Mouse (Mus musculus) thymus, postnatal 25 days (tissue): Measurements from ENCODE around the gene Wdr90.
A peak's percentile ranks its signal among the peaks of the same experiment; 100 is the strongest.
"Not testable (repeated sequence)": the region's sequence is repeated elsewhere in the genome, so short reads cannot be mapped to it uniquely, and the experiment has no call there.

Experiments
- DNase-seq: peaks from one replicate; pipeline ENCODE4 v3.0.0; 2022

Gene Wdr90

DNA sequence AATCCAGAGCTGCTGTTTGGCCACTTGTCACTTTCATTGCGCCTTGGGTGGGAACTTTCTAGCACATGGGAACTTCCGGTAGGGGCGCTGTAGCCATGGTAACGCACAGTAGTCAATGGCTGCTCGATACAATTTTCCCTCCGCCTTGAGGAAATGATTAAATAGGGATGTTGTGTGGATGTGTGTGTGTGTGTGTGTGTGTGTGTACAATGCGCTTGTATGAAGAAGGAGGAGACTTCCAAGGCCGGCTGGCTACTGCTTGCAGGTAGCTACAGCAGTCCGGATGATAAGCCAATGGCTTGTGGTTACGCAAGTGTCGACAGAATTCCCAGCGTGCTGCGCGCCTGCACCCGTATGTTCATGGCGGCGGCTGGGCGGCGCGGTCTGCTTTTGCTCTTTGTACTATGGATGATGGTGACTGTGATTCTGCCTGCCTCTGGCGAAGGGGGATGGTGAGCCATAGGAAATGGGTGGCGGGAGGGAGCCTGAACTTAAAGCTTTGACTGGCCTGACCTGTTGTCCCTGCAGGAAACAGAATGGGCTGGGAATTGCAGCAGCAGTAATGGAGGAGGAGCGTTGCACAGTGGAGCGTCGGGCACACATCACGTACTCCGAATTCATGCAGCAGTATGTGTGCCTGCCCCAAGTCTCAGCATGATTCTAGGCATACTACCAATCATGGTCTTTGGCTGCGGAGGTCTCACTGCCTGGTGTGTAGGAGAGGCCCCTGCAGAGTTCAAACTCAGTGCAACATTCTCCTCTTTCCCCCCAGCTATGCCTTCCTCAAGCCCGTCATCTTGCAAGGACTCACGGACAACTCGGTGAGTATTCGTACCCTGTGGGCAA lies 32.4 kb downstream of the Wdr90 start, which contains the start of gene Jmjd8:
Gene Jmjd8, plus strand, starts transcription at position 156 of the 846 bp plus-strand sequence.
- DNase-seq = peak; percentile 78

DNA sequence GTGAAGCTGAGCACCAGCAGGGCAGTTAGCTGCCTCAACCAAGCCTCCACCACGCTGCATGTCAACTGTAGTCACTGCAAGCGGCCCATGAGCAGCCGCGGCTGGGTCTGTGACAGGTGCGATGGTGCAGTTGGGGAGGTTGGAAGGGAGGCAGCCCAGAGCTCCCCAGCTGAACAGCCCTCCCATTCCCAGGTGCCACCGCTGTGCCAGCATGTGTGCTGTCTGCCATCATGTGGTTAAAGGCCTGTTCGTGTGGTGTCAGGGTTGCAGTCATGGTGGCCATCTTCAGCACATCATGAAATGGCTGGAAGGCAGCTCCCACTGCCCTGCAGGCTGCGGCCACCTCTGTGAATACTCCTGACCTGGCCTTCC lies 33.1 kb downstream of the Wdr90 start:
- DNase-seq = peak; percentile 41

GRCm38 (mm10) chr17:25827546-25828222 lies 33.6 kb downstream of the Wdr90 start:
- no peak for DNase-seq

GRCm38 (mm10) chr17:25827011-25827410 lies 34.3 kb downstream of the Wdr90 start:
- no peak for DNase-seq

DNA sequence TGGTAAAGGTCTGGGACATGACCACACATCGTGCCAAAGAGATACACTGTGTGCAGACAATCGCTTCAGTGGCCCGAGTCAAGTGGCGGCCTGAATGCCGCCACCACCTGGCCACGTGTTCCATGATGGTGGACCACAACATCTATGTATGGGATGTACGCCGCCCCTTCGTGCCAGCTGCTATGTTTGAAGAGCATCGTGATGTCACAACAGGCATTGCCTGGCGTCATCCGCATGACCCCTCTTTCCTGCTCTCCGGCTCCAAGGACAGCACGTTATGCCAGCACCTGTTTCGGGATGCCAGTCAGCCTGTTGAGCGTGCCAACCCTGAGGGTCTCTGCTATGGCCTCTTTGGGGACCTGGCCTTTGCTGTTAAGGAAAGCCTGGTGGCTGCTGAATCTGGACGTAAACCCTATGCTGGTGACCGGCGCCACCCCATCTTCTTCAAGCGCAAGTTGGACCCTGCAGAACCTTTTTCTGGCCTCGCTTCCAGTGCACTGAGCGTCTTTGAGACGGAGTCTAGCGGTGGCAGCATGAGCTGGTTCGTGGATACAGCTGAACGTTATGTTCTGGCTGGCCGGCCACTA lies 35.2 kb downstream of the Wdr90 start:
- no peak for DNase-seq

DNA sequence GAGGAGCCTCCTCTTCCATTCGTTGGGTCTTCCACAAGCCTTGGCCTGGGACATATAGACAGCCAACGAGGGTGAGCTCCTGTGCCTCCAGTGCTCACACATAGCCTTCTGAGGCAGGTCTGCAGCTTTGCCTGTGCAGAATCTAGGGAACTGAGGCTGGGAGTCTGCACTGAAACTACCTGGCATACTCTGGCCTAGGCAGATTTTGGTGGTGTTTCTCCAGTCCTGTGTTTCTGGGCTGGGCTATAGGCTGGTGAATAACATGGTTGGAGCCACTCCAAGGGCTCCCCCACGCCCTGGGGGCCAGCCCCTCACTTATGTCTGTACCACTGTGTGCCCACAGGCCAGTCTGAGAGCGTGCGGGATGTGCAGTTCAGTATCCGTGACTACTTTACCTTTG lies 36.0 kb downstream of the Wdr90 start:
- DNase-seq = no peak

GRCm38 (mm10) chr17:25824362-25825142 lies 36.7 kb downstream of the Wdr90 start:
- no peak for DNase-seq

- DNase-seq = peak; percentile 83
Measured at GRCm38 (mm10) chr17:25823452-25823851, 37.8 kb downstream of the Wdr90 start, which contains the start of gene Wdr24. TSS of gene Wdr24 (plus strand) at chr17:25823627.

DNA sequence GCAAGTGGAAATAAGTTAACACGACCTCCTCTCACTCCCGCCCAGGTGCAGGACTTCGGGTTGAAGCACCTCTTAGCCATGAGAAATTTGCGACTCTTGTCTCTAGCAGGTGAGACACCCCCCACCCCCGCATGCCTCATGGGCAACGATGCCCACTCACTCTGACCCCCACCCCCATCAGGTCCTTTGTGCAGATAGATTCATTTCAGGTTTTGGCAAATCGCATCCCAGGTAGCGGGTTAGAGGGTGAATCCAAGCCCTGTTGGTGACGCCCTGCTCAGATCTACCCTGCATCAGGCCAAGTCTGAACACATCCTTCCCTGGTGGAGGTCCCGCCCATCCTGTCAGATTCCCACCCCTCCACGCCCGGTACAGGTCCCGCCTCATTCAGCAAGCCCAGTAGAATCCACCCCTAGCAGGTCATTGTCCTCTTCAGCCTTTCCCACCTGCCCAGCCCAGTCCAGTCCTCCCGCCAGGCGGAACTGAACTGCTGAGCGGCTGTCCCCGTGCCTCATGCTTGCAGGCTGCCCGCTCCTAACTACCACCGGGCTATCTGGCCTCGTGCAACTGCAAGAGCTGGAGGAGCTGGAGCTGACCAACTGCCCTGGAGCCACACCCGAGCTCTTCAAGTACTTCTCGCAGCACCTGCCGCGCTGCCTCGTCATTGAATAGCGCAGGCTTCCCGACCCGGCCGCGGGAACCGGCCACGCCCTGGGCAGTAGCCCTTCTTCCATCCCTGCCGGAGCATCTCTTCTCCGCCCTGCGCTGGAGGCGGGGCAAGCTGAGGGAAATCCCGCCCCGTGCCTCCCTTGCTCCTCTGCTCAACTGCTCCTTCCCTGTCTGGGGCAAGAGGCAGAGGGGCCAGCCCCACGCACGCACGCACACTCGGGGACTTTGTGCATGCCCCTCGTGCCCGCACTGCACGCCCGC lies 42.2 kb downstream of the Wdr90 start:
- DNase-seq = no peak

DNA sequence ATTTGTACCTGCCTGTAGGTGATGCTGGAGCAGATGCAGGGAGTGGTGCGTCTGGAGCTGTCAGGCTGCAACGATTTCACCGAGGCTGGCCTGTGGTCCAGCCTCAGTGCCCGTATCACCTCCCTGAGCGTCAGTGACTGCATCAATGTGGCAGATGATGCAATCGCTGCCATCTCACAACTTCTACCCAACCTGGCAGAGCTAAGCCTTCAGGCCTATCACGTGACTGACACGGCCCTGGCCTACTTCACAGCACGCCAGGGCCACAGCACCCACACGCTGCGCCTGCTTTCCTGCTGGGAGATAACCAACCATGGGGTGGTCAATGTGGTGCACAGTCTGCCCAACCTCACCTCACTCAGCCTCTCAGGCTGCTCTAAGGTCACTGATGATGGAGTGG lies 43.6 kb downstream of the Wdr90 start:
- DNase-seq = no peak

GRCm38 (mm10) chr17:25813471-25813870 lies 47.8 kb downstream of the Wdr90 start:
- DNase-seq = peak; percentile 80

GRCm38 (mm10) chr17:25810890-25811289 lies 50.4 kb downstream of the Wdr90 start:
- DNase-seq = no peak

- DNase-seq = no peak
Measured at GRCm38 (mm10) chr17:25809606-25810340, 51.5 kb downstream of the Wdr90 start.

DNA sequence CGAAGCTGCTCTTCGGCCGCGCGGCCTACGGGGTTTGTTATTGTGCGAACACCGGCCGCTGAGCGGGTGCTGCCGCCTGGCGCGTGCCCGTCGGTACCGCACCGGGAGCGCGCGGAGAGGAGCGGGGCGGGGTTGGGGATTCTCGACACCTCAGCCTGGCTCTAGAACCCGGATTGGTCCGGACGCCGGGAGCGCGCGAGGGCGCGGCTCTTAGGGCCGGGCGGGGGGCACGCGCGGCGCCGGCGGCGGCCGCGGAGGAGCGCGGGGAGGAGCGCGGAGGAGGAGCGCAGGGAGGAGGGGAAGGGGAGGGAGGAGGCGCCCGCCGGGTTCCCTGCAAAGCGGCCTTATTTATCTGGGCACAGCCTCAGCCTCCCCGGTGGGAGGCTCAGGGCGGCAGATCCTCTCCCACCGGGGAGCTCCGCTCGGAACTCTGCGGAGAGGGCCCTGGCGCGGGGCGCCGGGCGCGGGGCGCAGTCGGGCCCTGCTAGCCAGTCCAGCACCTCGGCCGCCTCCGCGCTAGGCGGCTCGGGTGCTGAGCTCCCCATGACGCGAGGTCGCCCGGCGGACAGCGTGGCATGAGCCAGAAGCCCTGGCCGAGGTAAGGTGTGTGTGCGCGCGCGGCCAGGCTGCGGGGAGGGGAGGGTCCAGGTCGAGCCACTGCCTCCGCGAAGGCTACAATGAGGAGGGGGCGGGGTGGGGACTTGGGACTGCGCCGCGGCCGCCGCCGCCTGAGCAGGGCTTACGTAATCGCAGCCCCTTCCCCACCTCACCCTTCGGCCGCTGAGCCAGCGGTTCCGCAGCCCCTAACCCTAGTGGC lies 52.3 kb downstream of the Wdr90 start, which contains the start of gene Fbxl16:
Gene Fbxl16, plus strand, starts transcription at position 297 of the 817 bp plus-strand sequence.
- DNase-seq = no peak

GRCm38 (mm10) chr17:25808028-25808427 lies 53.3 kb downstream of the Wdr90 start:
- no peak for DNase-seq

DNA sequence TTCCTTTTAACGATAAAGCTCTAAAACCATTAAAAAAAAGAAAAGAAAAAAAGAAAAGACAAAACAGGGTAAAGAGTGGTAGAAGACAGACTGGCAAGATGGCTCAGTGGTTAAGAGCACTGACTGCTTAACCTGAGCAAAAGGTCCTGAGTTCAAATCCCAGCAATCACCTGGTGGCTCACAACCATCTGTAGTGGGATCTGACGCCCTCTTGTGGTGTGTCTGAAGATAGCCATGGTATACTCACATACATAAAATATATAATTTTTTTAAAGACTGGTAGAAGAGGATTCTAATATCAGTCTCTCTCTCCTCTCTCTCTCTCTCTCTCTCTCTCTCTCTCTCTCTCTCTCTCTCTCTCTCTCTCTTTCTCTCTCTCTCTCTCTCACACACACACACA lies 53.8 kb downstream of the Wdr90 start:
- not testable (repeated sequence) for DNase-seq

- DNase-seq = no peak
Measured at GRCm38 (mm10) chr17:25806507-25806906, 54.8 kb downstream of the Wdr90 start.

DNA sequence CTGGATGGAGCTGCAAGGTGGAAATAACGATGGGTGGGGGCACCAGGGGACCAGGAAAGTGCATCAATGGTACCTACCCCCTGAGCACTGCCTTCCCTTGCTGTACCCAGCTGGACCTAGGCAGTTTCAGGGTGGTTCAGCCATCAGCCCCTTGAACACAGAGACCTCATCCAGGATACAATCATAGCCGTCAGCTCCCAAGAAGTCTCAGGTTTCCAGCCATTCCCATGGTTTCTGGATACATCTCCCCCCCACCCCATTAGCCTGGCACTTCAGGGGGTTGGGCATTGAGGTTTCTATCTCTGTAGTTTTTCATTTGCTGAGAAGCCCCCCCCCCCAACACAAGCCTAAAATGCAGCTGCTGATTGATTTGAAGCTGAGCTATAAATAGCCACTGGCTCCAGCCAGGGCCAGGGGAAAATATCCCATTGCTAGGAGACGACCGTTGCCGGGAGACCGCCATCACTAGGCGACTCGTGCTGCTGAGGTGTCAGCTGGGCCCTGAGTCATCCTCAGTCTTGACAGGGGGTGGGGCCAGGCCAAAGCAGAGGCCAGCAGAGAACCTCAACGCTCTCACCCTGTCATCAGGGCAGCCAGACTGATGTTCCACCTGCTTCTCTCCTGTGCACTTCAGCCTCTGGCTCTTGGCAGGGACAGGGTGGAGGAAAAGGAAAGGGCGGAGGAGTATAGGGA lies 58.3 kb downstream of the Wdr90 start:
- DNase-seq = no peak

GRCm38 (mm10) chr17:25801029-25801428 lies 60.3 kb downstream of the Wdr90 start:
- DNase-seq = peak; percentile 77
